Mouse (Mus musculus): ENCODE results near the gene Sh3tc1. TPM values are rescaled to one million over a fixed set of nuclear protein-coding genes. Genes with fewer than 3 reads are reported as not detected.

Sh3tc1 gene
- polyA plus RNA-seq, 1 experiment: 35.1 TPM

GRCm38 (mm10) chr5:35648230-35648629 is 91.6 kb downstream of the Sh3tc1 start:
- DNase-seq: no peak
- TF ChIP-seq CTCF (conservative IDR thresholded peaks at IDR 0.05; ENCODE audit: insufficient read depth, insufficient read length, low read depth, low read length) (no peak), POLR2A (IDR thresholded peaks at IDR 0.05; ENCODE audit: low read depth, low read length) (no peak)
- H3K27ac ChIP-seq (ENCODE audit: insufficient read depth, low read depth, low read length): no peak overlapping the region
- H3K4me3 ChIP-seq (ENCODE audit: insufficient read depth, low read depth, low read length): no peak overlapping the region
- no peaks in the 10 kb centered on the region for H3K4me1 ChIP-seq (ENCODE audit: control insufficient read depth, insufficient read depth, low read length)
- no peaks in the 10 kb centered on the region for H3K36me3 ChIP-seq (ENCODE audit: control insufficient read depth, insufficient read depth, low read length)
- WGBS: 76% methylated on average over 2 of the region's 2 CpGs
- H3K27me3 ChIP-seq (replicated peaks; ENCODE audit: control insufficient read depth, insufficient read depth, low read length): no peaks in the 10 kb centered on the region

DNA sequence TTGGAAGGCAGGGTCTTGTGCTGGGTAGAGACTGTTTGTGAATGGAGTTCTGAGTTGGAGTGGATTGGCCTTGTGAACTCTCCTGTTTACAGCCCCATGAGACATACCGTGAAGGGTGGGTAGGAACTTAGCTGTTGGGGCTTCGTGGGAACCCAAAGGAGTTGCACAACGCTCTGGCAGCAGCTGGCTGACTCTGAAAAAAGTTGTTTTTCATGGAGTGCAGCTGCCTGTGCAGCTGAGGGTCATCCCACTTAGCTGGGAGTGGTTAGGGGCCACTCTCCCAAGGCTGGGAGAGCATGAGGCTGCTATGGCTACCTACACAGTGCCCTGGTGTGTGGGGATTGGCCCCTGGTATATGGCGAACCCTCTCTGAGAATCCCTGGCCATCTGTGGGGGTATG is 92.2 kb downstream of the Sh3tc1 start:
- no peaks in the 10 kb centered on the region for H3K36me3 ChIP-seq (ENCODE audit: control insufficient read depth, insufficient read depth, low read length)

More for the DNA sequence above, 92.2 kb downstream of the Sh3tc1 start:
- H3K4me1 ChIP-seq (ENCODE audit: control insufficient read depth, insufficient read depth, low read length): no peaks in the 10 kb centered on the region
- no peaks in the 10 kb centered on the region for H3K27me3 ChIP-seq (replicated peaks; ENCODE audit: control insufficient read depth, insufficient read depth, low read length)
- DNase-seq: no peak
- no peak for TF ChIP-seq POLR2A (IDR thresholded peaks at IDR 0.05; ENCODE audit: low read depth, low read length)
- TF ChIP-seq CTCF (conservative IDR thresholded peaks at IDR 0.05; ENCODE audit: insufficient read depth, insufficient read length, low read depth, low read length): no peak
- H3K4me3 ChIP-seq (ENCODE audit: insufficient read depth, low read depth, low read length): no peak overlapping the region
- 61% methylated on average over 4 of the region's 4 CpGs for WGBS
- no peak overlapping the region for H3K27ac ChIP-seq (ENCODE audit: insufficient read depth, low read depth, low read length)

Other genes with a start within 250 kb of the Sh3tc1 start
- 1.4 and 3.0 TPM in 2 replicates for gene Cpz, start 214.3 kb downstream of the Sh3tc1 start, polyA plus RNA-seq (2012; rRNA removed)
- gene Trmt44, start 164.9 kb downstream of the Sh3tc1 start, polyA plus RNA-seq (2012; rRNA removed): 4.4 and 4.5 TPM in 2 replicates
- gene Acox3, start 156.9 kb downstream of the Sh3tc1 start, polyA plus RNA-seq (2012; rRNA removed): 77.9 and 83.6 TPM in 2 replicates
- 9.8 and 12.4 TPM in 2 replicates for gene Htra3, start 60.2 kb downstream of the Sh3tc1 start, polyA plus RNA-seq (2012; rRNA removed)
- 5.8 and 7.5 TPM in 2 replicates for gene Ablim2, start 17.9 kb upstream of the Sh3tc1 start, polyA plus RNA-seq (2012; rRNA removed)
- 17.2 and 19.7 TPM in 2 replicates for gene Afap1, start 153.3 kb upstream of the Sh3tc1 start, polyA plus RNA-seq (2012; rRNA removed)